Mouse (Mus musculus): ENCODE measurements around the gene Rpl10a. TPM values are rescaled to one million over a fixed set of nuclear protein-coding genes. Genes with fewer than 3 reads are reported as not detected.
"Not testable (repeated sequence)": the region's sequence is repeated elsewhere in the genome, so short reads cannot be mapped to it uniquely, and the experiment has no call there.

Gene Rpl10a
- polyA plus RNA-seq, 1 experiment = 1,892 TPM

DNA sequence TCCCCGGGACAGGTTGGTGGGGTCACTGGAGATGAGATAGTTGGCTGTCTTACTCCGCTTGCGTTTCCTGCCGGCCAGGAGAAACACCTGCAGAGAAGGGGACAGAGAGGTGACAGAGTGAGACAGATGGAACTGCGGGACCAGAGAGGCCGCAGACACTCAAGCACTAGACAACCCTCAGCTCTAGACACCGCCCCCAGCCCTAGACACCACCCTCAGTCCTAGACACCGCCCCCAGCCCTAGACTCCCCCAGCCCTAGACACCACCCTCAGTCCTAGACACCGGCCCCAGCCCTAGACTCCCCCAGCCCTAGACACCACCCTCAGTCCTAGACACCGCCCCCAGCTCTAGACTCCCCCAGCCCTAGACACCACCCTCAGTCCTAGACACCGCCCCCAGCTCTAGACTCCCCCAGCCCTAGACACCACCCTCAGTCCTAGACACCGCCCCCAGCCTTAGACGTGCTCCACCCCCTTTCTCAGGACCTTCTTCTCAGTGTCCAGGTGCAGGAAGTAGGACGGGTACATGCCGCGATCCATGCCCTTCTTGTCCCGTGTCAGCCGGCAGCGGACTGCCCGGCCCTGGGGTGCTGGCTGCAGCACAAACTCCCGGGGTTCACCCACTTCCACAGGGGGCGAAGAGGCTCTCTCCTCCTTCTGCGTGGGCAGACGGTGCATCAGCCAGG is 30.4 kb downstream of the Rpl10a start:
- DNase-seq (ENCODE audit: low spot score) = not testable (repeated sequence)

DNA sequence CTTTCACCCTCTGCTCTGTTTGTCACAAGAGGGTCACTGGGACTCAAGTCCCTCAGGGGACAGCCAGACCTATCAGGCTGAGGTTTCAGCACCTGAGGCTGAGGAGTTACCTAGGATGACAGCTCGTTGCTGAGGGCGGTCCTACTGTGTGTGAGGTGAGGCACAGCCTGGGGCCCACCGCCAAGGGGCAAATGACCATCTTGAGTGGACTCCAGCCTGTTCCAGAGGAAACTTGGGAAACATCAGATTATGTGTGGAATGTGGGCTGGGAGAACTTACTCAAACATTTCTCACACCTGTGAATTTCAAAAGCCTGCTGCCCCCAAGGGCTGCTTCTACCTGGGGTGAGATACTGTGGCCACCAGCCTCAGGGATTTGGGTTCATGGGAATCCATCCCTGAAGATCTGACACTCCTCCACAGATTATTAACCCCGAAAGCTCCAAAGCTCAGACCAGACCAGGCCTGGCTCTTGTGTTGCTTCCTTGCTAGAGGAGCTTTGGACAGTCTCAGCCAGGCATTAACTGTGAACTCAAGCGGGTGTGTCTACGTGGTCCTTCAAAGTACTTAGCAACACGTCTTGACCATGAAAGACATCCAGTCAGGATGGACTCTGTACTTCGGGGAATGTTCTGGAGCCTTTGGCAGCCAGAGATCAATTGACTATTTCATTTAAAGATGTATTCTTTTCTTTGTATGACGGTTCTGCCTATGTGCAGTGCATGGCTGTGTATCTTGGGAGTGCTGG is 32.4 kb downstream of the Rpl10a start:
- no peak for DNase-seq (ENCODE audit: low spot score)

GRCm38 (mm10) chr17:28361921-28362652 is 33.8 kb downstream of the Rpl10a start:
- no peak for DNase-seq (ENCODE audit: low spot score)

DNA sequence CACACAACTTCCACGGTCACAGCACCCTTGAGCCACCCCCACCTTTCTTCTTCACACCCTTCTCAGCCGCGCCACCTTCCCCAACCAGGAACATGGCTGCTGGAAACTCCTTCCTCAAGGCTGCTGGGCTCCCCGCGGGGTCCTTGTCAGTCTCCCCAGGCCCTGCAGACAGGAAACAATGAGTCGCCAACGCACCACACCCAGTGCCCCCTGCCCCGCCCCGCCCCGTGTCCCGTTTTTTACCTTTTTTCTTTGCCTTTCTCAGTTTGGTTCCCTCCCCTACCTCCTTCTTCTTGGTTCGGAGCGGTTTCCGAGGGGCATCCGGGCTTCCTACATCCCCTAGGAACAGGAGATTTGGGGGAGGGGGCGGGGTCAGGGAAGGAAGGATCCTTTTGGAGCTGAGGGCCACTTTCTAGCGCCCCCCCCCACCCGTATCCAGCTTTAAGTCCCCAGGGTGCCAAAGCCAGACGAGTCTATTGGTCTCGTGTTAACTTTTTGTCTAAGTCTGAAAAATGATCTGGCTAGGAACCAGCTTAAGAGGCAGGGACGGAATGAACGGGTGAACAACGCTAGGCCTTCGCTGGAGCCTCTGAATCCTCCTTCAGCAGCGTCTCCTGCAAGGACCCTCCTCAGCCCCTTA is 34.5 kb downstream of the Rpl10a start:
- no peak for DNase-seq (ENCODE audit: low spot score)

- DNase-seq (ENCODE audit: low spot score) = no peak
Measured at GRCm38 (mm10) chr17:28363507-28363906, 35.2 kb downstream of the Rpl10a start.

GRCm38 (mm10) chr17:28365122-28365521 is 36.9 kb downstream of the Rpl10a start, which contains the start of gene Tulp1:
TSS of gene Tulp1 (minus strand) at chr17:28365222.
- no peak for DNase-seq (ENCODE audit: low spot score)

DNA sequence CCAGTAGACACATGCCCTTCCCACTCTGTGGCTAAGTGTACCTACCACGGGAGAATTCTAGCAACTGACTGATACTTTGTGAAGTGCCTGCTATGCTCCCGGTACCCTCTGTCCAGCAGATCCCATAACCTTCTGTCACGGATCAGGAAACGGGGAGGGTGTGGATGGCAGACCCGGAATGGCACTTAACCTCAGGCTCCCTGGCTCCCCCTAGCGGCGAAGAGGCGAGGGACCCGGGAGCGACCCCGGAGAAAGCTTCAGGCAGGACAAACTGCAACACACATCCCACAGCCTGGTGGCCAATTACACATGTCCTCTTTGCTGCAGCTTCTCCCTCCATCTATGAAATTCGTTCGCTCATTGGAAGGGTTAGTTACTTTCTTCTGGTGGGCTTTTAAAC is 40.2 kb downstream of the Rpl10a start:
- peak; percentile 80 for DNase-seq (ENCODE audit: low spot score)

GRCm38 (mm10) chr17:28369056-28369455 is 40.8 kb downstream of the Rpl10a start:
- no peak for DNase-seq (ENCODE audit: low spot score)

DNA sequence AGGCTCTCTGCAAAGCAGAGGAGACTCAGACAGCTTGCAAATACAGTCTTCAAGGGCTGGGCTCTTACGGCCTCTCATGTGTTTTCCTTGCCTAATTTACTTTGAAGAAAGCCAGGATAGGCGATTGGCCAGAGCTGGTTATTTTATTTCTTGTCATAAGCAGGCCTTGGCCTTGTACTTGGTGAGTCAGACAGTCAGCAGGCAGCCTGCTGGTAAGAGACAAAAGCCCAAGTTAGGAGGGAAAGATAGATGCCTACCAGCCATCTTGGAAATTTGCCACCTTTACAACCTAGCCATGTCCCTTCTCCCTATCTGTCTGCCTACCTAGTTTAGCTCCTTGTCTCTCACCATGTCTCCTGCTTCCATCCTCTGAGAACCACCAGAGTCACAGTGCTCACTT is 43.0 kb downstream of the Rpl10a start:
- DNase-seq (ENCODE audit: low spot score) = no peak

DNA sequence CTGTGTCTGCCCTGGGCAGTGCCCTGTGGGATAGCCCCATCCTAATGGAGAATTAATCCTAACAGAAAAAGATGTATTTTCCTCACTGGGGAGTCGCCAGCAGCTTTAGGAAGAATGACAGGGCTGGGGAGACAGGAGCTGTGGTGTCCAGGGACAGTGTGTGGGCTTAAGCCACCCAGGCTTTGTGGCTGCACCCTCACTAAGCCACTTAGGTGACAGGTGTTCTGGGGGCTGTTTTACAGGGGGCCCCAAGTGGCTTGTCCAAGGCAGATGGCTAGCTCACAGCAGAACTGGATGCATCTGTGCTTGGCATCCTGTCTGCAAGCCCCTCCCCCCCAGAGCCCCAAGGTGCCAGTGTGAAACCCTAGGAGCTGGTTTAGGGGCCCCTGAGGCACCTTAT is 43.7 kb downstream of the Rpl10a start:
- DNase-seq (ENCODE audit: low spot score) = no peak

DNA sequence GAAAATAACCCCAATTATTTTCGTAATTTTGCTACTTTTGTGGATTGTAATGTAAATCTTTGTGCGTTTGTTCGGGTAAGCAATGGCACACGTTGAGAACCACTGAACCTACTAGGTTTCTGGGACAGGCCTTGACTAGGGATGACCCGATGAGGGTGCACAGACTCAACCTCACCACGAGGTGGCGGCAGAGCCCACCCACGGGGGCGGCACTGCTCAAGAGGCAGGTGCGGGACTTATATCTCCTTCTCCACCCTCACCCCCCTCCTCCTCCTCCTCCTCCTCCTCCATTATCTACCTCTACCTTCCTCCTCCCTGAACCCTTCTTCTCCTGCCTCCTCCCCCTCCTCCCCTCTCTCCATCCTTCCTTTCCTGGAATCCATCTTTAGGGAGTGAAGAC is 45.5 kb downstream of the Rpl10a start:
- DNase-seq (ENCODE audit: low spot score) = no peak

DNA sequence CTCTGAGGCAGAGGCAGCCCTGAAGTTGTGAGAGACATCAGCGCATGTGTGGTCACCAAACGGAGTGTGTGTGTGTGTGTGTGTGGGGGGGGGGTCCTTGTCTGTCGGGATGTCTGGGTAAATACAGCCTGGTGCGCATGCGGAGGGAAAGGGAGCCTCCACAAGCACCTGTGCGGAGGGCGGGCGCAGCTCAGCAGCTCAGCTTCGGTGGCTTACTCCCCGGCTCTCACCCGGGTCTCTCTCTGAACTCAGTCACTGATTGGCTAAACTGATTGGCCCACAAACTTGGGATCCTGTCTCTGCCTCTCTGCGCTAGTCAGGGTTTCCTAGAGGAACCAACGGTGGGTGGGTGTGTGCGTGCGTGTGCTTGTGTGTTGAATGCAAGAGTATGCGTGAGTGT is 46.2 kb downstream of the Rpl10a start:
- DNase-seq (ENCODE audit: low spot score) = no peak

DNA sequence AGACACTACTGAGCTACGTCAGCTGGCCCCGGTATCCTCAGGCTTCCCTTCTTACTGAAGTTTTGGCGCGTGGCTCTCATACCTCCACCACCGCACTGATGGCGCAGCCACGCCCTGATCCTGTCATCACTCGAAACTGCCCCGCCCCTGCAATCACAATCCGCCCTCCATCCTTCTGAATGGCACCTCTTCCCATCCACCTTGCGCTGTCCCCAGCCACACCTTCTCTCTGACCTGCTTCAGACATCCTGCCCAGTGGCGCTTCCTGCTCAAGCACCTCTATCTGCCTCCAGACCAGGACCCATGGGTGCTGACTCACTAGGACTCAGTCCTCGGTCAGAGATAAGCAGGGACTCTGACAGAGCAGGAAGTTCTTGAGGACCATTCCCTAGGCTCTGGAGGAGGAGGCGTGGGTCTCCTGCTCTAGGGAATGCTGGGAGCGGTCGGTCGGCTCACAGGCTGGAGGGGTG is 47.4 kb downstream of the Rpl10a start:
- DNase-seq (ENCODE audit: low spot score) = no peak

DNA sequence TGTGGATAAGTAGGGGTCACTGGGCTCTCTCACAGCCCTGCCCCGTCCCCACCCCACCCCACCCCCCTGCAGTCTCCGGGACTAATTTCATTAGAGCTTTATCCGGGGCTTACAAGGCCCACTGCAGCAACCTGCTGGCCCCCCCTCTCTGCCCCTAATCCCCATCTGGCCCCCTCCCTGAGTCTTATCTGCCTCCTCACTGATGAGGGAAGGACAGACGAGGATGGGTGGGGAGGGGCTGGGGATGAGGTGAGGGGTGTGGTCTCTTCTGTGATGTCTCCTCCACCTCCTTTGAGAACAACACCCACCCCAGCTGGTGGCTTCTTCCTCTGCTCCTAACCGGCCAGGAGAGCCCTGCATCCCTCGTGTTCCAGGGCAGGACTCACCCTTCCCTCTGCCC is 52.0 kb downstream of the Rpl10a start:
- DNase-seq (ENCODE audit: low spot score) = no peak

Other genes with a start within 250 kb of the Rpl10a start
- gene Tcp11, start 247.8 kb upstream of the Rpl10a start, polyA plus RNA-seq (2012; rRNA removed) = 0.19 and 0.43 TPM in 2 replicates
- gene Scube3, start 186.3 kb upstream of the Rpl10a start, polyA plus RNA-seq (2012; rRNA removed) = 1.6 and 1.8 TPM in 2 replicates
- gene Zfp523, start 151.3 kb upstream of the Rpl10a start, polyA plus RNA-seq (2012; rRNA removed) = 21.0 and 28.3 TPM in 2 replicates
- gene Def6, start 120.7 kb upstream of the Rpl10a start, polyA plus RNA-seq (2012; rRNA removed) = 20.4 and 22.5 TPM in 2 replicates
- gene Ppard, start 95.8 kb upstream of the Rpl10a start, polyA plus RNA-seq (2012; rRNA removed) = 23.8 and 30.0 TPM in 2 replicates
- 11.6 and 18.0 TPM in 2 replicates for gene Fance, start 15.0 kb upstream of the Rpl10a start, polyA plus RNA-seq (2012; rRNA removed)
- 41.6 and 64.2 TPM in 2 replicates for gene Tead3, start 22.3 kb downstream of the Rpl10a start, polyA plus RNA-seq (2012; rRNA removed)
- gene Tulp1, start 36.8 kb downstream of the Rpl10a start, polyA plus RNA-seq (2012; rRNA removed) = 0.65 and 0.84 TPM in 2 replicates
- gene Fkbp5, start 189.1 kb downstream of the Rpl10a start, polyA plus RNA-seq (2012; rRNA removed) = 13.5 and 22.6 TPM in 2 replicates
- not detected in 2 replicates for gene Armc12, start 202.3 kb downstream of the Rpl10a start, polyA plus RNA-seq (2012; rRNA removed)
- gene Clpsl2, start 220.9 kb downstream of the Rpl10a start, polyA plus RNA-seq (2012; rRNA removed) = not detected in 2 replicates
- gene Clps, start 232.3 kb downstream of the Rpl10a start, polyA plus RNA-seq (2012; rRNA removed) = 0.32 and 0.46 TPM in 2 replicates
- gene Lhfpl5, start 247.2 kb downstream of the Rpl10a start, polyA plus RNA-seq (2012; rRNA removed) = 0.12 and 0.18 TPM in 2 replicates